Mouse (Mus musculus): ENCODE measurements around the gene Gramd1b. TPM values are rescaled to one million over a fixed set of nuclear protein-coding genes. Genes with fewer than 3 reads are reported as not detected.
A peak's percentile ranks its signal among the peaks of the same experiment; 100 is the strongest.

The Gramd1b gene
- total RNA-seq, 2 experiments from 2014 or later, result 161 to 183 TPM

DNA sequence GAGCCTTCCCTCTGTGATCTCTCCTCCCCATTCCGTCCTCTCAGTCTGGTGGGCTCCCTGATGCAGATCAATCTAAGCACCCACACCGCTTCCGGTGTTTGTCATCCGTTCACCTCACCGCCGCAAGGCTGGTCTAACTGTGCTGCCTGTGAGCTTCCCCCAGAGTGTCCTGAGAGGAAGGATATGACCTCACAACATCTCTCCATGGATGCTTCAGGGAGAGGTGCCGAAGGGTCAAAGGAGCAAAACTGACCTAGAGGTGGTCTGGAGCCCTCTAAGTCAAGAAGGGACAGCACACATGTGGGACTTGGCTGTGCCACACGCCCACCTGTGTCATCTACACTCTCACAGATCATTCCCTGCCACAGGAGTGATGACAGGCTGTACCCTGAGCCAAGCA is 228.8 kb downstream of the Gramd1b start:
- intact Hi-C loops (cut with DNase I), result no loop called here
- DNase-seq (ENCODE audit: low spot score in 2 of 2), result no peak

DNA sequence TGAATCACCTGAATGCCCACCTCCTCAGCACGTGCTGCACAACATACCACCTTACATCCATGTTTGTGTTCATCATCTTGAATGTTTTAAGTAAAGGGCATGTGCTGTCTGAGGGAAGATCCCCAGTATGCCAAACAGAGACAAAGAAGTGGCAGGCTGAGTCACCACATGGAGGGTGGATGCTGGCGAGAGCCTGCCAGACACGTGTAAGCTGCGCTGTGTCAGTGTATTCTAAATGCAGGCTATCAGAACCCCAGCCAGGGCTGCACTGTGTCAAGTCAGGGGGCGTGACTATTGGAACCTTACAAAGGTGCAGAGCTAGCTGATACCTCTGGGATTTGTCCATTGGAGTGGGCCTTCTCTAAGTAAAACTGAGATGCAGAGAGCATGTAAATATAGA is 229.7 kb downstream of the Gramd1b start:
- peak in 1 of 2 experiments; percentile 70 for DNase-seq (ENCODE audit: low spot score in 2 of 2)
- intact Hi-C loops (cut with DNase I), result no loop called here

DNA sequence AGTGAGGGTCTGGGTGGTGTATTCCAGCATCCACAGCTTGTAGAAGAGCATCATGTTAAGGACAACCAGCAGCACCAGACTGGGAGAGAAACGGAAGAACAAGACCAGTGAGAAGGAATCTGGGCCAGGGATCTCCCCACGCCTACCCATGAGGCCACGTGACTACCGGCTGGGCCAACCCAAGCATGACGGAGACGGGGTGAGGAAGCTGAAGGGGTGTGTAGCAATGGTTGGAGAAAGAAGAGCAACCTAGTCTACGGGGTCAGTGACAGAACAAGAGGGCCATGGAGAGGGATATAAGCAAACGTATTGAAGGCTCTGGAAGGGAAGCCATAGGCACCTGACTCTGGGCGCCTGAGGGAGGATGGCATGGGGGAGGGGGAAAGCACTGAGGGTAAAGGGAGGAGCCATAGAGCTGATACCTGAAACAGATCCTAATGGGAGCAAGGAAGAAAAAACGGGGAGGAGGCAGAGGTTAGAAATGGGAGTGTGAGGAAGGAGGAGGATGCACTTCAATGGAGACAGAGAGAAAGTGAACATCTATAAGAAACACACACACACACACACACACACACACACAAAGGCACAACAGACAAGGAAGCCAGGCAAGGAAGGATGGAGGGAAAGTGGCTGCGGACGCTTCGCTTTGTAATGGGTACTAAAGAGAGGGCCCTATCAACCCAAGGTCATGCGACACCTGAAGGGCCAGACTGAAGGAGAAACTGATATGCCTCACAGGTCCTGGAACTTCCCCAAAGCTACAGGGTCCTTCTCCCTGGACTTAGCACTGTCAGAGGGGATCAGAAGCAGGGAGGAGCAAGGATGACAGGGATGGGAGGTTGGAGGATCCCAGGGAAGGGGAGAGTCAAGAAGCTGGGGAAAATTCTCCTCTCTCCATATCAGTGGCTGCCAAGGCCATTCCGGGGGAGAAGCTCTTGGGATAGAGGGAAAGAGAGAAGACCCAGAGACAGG is 230.9 kb downstream of the Gramd1b start:
- DNase-seq (ENCODE audit: low spot score in 2 of 2), result no peak

DNA sequence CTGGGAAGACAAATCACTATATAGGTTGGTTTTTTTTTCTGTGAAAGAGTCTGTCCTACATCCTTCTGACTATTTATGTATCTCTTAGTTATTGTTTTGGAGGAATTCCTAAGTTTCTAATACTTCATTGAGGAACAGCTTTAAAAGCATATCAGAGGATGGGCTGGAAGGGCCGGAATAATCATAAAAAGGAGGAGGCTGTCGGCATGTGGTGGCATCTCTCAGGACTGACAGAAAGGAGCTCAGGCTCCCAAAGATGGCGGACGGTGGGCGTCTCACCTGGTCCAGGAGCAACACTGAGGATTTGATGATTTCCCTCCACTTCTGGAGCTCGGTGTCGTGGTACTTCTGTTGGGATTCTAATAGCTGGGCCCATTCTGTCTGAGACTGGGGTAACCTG is 231.9 kb downstream of the Gramd1b start:
- intact Hi-C loops (cut with DNase I), result no loop called here
- DNase-seq (ENCODE audit: low spot score in 2 of 2), result no peak

More for the DNA sequence above, 230.9 kb downstream of the Gramd1b start:
- intact Hi-C loops (cut with DNase I), result no loop called here

DNA sequence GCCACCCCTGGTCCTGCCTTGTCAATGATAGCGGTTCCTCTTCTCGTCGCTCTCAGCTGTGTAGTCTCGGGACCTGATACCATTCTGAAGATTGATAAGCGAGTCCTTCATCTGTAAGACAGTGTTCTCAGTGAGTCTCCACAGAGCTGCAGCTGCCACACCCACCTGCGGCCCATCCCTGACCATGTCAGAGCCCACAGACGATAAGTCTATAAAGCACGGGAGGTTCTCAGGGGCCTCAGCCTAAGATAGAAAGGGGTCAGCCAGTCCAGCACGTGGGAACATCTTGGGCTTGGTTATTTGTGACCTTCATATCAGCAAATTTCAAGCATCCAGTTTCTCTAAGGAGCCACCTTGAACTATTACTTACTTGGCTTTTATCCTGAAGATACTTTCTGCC is 233.2 kb downstream of the Gramd1b start:
- intact Hi-C loops (cut with DNase I), result no loop called here
- DNase-seq (ENCODE audit: low spot score in 2 of 2), result no peak

DNA sequence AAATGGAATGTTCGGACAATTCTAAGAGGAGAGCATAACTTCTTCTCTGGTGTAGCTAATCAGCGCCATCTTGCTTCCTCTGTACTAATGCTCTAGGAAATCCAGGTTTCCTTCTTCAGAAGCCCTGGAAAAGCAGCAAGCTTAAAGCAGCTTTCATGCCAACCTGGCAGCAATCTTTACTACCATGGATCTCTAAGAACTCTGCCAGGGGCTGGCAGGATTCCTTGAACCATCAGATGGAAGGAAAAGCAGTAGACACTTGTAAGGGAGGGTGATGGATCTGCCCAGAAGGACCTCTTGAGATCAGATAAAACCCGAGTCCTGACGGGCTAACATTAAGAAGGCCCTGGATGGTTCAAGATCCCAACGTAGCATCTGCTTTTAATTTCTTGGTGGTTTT is 234.9 kb downstream of the Gramd1b start:
- intact Hi-C loops (cut with DNase I), result no loop called here
- DNase-seq (ENCODE audit: low spot score in 2 of 2), result peak in 1 of 2 experiments; percentile 75

DNA sequence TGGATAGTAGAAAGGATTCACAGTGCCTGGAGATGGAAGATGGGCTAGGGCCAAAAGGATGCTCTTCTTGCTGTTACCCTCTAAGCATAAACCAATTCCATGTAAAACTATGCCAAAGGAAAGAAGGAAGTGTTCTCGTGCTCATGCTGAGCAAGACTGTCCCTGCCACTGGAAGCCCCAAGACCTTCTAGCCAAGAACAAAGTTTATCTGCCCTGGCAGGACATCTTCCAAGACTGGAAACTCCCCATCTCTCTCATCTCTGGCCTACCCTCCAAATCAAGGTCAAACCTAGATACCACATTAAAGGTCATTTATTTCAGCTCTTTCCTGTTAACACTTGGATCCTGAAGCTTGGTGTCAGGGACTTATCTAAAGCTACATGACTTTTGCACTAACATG is 236.3 kb downstream of the Gramd1b start:
- no peak for DNase-seq (ENCODE audit: low spot score in 2 of 2)
- intact Hi-C loops (cut with DNase I), result loop anchor here (5.0 kb wide), 1 partner anchor 68 kb away; no protein-coding TSS in a partner anchor

DNA sequence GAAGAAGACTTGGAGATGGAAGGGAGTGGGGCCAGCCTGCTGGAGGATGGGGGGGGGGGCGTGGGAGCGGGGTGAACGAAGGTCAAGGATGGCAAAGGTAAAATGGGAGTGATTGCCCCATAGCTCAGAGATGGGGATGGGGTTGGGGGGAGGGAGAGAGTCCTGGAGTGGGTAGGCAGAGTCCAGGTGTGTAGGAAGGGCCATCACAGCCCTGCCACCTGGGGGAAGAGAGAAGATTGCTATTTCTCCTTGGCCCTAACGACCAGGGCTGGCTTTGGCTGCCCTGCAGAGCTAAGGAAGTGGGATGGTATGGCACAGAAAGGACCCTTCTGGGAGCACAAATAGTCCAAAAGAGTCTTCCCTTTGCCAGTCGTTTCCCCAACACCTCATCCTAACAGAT is 237.0 kb downstream of the Gramd1b start:
- intact Hi-C loops (cut with DNase I), result loop anchor here (5.0 kb wide), 1 partner anchor 67 kb away; no protein-coding TSS in a partner anchor
- no peak for DNase-seq (ENCODE audit: low spot score in 2 of 2)

DNA sequence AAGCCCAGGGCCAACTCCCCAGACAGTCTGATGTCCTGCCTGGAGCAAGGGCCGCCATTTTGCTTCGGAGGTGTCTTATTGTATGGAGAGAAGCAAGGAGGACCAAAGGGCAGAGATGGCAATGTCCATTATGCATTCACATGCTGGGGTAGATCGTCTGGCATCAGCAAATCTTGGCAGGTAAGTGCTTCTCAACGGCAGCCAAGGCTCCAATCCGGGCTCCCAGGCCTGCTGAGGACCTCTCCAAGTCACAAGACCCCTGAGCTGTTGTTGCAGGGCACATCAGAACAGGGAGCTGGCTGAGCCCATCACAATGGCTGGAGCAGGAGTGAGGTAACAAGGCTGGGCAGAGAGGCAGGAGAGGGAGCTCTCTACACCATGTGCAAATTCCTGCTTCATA is 237.4 kb downstream of the Gramd1b start:
- intact Hi-C loops (cut with DNase I), result loop anchor here (5.0 kb wide), 1 partner anchor 66 kb away; no protein-coding TSS in a partner anchor
- DNase-seq (ENCODE audit: low spot score in 2 of 2), result no peak

DNA sequence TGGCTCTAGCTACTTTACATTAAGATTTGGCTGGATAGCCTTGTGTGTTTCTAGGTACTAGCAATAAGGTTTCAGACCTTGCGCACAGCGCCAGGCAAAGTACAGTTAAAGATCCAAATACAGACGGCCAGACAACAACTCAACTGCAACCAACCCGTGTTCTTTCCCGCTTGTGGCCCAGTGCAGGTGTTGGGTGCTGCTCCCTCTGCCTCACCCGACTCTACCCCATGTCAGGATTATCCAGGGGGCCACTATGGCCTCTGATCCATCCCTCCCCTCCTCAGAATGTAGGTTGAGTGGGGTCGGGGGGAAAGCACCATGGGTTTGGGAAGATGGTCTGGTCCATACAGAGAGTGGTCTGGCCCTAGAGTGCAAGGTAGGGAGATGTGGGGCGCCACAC is 237.9 kb downstream of the Gramd1b start:
- intact Hi-C loops (cut with DNase I), result loop anchor here (5.0 kb wide), 1 partner anchor 66 kb away; no protein-coding TSS in a partner anchor
- no peak for DNase-seq (ENCODE audit: low spot score in 2 of 2)

DNA sequence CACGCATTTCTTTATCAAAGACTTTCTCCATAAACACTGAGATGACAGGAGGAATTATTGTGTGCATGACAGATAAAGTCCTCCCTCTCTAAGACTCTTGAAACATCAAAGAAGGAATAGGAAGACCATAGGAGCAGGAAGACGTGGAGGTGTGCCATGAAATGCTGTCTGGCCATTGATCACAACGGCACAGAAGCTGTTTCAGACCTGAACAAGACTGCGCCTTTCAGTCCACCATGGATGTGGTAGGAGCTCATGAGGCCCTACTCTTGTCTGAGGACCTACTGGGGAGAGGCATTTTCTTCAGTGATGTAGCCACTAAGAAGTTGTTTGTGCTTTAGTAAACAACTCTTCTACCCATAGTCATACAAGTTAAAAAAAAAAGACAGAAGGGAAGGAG is 238.7 kb downstream of the Gramd1b start:
- no peak for DNase-seq (ENCODE audit: low spot score in 2 of 2)
- intact Hi-C loops (cut with DNase I), result loop anchor here (5.0 kb wide), 1 partner anchor 65 kb away; no protein-coding TSS in a partner anchor

DNA sequence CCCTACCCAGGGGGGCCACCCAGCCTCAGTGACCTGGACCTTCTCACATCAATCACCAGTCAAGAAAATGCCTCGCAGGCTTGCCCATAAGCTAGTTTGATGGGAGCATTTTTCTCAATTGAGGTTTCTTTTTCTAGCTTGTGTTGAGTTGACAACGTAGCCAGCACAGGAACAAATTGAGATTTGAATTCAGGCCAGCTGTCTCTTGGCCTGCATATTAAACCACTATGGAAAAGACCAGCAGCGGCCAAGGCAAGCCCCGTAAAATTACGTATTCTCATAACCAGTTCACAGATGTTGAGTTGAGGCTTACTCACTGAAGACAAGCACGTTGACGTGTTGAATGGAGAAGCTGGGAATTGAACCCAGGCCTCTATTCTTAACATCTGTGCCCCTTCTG is 248.2 kb downstream of the Gramd1b start:
- intact Hi-C loops (cut with DNase I), result no loop called here
- DNase-seq (ENCODE audit: low spot score in 2 of 2), result no peak

DNA sequence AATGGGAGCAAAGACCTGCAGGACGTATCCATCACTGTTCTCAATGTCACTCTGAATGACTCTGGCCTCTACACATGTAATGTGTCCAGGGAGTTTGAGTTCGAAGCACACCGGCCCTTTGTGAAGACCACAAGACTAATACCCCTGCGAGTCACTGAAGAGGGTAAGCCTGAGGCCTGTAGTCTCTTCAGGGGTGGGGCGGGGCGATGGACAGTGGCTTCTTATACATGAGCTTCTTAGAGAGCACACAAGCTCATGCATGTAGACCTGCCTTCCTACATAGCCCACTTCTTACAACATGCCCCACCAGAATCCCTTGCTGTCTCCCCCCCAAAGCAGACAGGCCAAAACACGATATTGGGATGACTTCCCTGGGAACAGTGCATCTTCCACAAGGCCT is 251.7 kb downstream of the Gramd1b start:
- no peak for DNase-seq (ENCODE audit: low spot score in 2 of 2)
- intact Hi-C loops (cut with DNase I), result no loop called here

DNA sequence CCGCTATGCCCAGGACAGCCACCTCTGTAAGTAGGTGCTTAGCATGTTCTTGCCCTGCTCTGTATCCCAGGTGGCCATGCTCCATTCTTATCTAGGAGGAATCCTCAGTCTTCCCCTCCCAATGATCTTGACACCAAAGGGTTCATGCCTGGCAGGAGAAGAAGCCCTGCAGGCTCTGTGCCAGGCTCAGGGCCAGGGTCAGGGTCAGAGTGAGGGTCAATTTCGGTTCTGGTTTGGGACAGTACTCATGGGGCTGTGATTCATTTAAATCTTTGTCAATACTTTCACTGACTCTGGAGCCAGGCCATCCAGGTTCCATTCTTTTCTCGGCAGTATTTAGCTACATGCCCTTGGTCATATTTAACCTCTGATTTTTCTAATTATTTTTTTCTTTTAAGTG is 253.5 kb downstream of the Gramd1b start:
- DNase-seq (ENCODE audit: low spot score in 2 of 2), result no peak
- intact Hi-C loops (cut with DNase I), result no loop called here

DNA sequence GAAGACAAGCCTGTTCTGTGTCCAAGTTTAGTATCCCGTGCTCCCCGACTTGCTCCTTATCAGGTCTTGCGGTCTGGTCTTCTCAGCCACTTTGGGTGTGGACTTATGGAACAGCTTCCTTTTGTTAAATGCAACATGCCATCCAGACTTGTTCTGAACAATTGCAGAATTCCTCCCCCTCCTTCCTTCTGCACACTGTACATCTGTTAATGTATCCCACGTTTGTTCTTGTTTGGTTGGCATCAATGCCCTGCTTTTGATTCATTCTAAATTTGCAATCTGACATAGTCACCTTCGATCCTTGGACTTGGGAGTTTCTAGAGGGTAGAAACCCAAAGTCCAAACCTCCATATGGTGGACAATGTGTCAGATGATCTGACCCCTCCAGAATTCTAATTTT is 255.3 kb downstream of the Gramd1b start:
- intact Hi-C loops (cut with DNase I), result no loop called here
- DNase-seq (ENCODE audit: low spot score in 2 of 2), result no peak

DNA sequence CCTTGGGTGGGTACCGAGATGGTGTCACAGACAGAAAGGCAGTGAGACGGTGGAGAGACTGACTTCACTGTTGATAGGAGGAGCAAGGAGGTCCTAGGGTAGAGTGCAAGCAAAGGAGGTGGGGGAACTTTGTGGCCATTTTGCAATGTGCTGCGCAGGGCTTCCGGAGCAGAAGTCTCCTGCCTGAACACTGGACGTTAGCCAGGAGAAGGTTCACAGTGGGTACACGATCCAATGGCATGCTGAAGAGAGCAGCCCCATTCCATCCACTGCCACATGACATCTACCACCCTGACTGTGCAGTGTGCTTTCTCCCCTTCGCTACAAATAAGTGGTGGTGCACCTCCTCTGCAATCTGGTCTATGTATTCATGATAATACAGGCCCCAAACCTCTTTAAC is 258.4 kb downstream of the Gramd1b start:
- no peak for DNase-seq (ENCODE audit: low spot score in 2 of 2)
- intact Hi-C loops (cut with DNase I), result no loop called here

DNA sequence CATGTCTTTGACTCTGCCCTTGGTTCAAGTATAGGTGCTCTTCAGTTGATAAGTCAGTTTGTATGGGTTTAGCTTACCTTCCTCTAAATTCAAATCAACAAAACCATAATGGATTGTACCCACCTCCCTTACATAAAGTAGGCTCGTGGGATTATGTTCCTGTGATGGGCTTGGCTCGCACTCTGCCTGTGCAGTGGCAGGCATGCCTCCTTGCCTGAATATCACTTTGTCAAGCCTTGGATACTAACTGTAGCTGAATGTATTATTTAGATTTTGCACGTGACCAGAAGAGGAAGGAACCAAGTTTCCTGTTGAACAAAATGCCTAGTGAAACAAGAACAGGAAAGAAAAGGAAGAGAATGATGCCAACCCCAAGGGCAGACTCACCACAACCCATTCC is 260.1 kb downstream of the Gramd1b start:
- DNase-seq (ENCODE audit: low spot score in 2 of 2), result peak; percentile 23 to 44
- intact Hi-C loops (cut with DNase I), result no loop called here

DNA sequence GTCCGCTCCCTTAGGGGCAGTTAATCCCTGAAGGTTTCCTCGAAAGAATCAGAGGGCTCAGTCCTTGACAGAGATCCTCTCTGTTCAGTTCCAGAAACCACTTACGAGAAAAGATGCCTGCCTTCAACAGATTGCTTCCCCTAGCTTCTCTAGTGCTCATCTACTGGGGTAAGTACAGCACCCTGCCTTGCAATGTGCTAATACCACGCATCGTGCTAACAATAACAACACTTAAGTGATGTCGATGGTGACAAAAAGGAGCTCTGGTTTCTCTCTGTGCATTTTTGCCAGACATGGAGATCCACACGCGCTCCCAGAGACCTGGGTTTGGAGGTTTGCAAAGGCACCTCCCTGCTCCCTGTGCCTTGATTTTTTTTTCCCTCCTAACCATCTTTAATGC is 261.3 kb downstream of the Gramd1b start:
- intact Hi-C loops (cut with DNase I), result loop anchor here (5.0 kb wide), 1 partner anchor 38 kb away; no protein-coding TSS in a partner anchor
- peak in 1 of 2 experiments; percentile 59 for DNase-seq (ENCODE audit: low spot score in 2 of 2)

DNA sequence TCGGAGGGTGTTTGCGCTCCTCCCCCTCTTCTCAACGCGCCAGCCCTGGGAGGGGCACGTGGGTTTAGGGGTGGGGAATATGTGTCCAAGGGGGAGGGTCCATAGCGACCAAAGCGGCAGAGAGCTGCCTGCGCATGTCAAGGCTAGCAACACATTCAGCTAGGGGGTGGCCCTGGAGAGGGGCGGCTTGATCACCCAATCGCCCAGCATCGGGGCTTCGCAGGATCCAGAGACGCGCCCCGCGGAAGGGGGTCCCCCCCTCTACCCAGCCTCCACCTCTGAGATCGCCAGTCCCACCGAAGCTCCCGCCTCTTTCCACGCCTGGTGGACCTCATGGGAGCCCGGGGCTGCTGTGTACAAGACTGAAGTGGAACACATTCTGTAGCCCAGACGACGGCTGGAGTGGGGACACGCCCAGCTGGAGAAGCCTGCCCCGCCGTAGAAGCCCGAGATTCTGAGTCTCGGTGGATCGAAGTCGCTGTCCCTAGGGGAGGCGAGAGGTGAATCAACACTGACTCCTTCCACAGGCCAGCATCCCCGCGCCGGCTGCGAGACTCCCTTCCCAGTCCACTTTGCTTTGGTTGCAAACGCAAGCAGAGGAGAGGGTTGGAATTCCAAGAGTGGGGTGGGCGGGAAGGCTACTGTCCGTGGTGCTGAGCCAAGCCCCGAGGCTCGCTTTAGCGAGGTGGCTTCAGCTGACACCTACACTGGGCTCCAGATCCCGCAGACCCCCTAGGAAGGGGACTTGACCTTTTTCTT is 261.9 kb downstream of the Gramd1b start, which contains the start of gene Scn3b:
TSS of gene Scn3b (plus strand) at position 115 of the 759 bp plus-strand sequence.
- intact Hi-C loops (cut with DNase I), result loop anchor here (5.0 kb wide), 1 partner anchor 37 kb away; no protein-coding TSS in a partner anchor
- peak; percentile 83 to 90 for DNase-seq (ENCODE audit: low spot score in 2 of 2)

DNA sequence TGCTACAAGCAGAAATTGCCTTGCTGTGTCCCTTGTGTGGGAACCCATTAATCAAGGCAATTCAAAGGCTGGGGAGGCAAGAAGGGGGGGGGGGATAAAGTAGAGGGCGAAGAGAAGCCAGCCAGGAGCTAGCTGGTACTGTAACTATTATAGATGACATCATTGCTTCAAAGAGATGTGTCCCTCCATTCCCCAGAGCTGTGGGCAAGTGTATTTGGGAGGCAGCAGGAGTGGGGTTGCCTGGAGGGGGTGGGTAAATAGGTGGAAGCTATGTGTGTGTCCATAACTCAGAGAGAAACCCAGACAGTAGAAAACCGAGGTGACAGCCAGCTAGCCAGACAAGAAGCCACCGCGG is 262.5 kb downstream of the Gramd1b start:
- DNase-seq (ENCODE audit: low spot score in 2 of 2), result no peak
- intact Hi-C loops (cut with DNase I), result loop anchor here (5.0 kb wide), 1 partner anchor 36 kb away; no protein-coding TSS in a partner anchor

Measured in left cerebral cortex, postnatal 25 days (tissue).